Mouse (Mus musculus) liver, adult 2 months (tissue): Measurements from ENCODE around the gene Rgma. TPM values are rescaled to one million over a fixed set of nuclear protein-coding genes. Genes with fewer than 3 reads are reported as not detected.

Experiments
- DNase-seq: peaks from one replicate; pipeline ENCODE4 v3.0.0-alpha.2; 2011; ENCODE audit warnings: low read depth, low spot score; ENCODE audit errors: extremely low read depth
- H3K27ac ChIP-seq: fragments of 200-500 bp; replicated peaks from 2 replicates; pipeline ENCODE4 v1.5.1; 2012; ENCODE audit warnings: low read depth, mild to moderate bottlenecking, control low read depth, inconsistent platforms, low read length; ENCODE audit not compliant: insufficient read depth
- H3K27me3 ChIP-seq: fragments of 200-500 bp; 2 replicates; pipeline ENCODE4 v1.6.1; 2012; ENCODE audit warnings: mild to moderate bottlenecking, moderate library complexity, low read length, inconsistent platforms; ENCODE audit not compliant: control insufficient read depth, insufficient read depth
- H3K36me3 ChIP-seq: fragments of 200-500 bp; 2 replicates; pipeline ENCODE4 v1.6.1; 2012; ENCODE audit warnings: low read length, inconsistent platforms; ENCODE audit not compliant: control insufficient read depth, insufficient read depth
- H3K4me1 ChIP-seq: fragments of 200-500 bp; 2 replicates; pipeline ENCODE4 v1.6.1; 2011; ENCODE audit warnings: low read length; ENCODE audit not compliant: control insufficient read depth, insufficient read depth
- H3K4me3 ChIP-seq: fragments of 200-500 bp; 2 replicates; pipeline ENCODE4 v1.5.1; 2011; ENCODE audit warnings: low read depth, mild to moderate bottlenecking, control low read depth, low read length, moderate library complexity; ENCODE audit not compliant: insufficient read depth
- H3K79me2 ChIP-seq: fragments of 200-500 bp; 2 replicates; pipeline ENCODE4 v1.6.1; 2012; ENCODE audit warnings: inconsistent platforms, mild to moderate bottlenecking, low read length, moderate library complexity; ENCODE audit not compliant: control insufficient read depth, insufficient read depth
- H3K9ac ChIP-seq: fragments of 200-500 bp; 2 replicates; pipeline ENCODE4 v1.6.1; 2012; ENCODE audit warnings: low read depth, mild to moderate bottlenecking, control low read depth, inconsistent platforms, low read length
- CTCF ChIP-seq: fragments of 200-500 bp; IDR thresholded peaks from 2 replicates; pipeline ENCODE4 v1.5.1; 2011; ENCODE audit warnings: low read depth, low read length, control low read depth
- POLR2A ChIP-seq: fragments of 200-500 bp; IDR thresholded peaks from 2 replicates; pipeline ENCODE4 v1.6.1; 2011; ENCODE audit warnings: low read length, control low read depth; ENCODE audit not compliant: insufficient read depth; ENCODE audit errors: extremely low read depth
- WGBS: fragments of 180-500 bp; shearing (Covaris S2); methylation state at CpG from one replicate; pipeline ENCODE4 v1.1.7; 2018; 5-methylcytosine and 5-hydroxymethylcytosine counted together
- polyA plus RNA-seq: library from polyadenylated mRNA; depleted of rRNA; stranded (reverse); fragments of >200 nt; gene quantifications from 2 replicates; pipeline ENCODE4 v1.2.3, GENCODE M21; 2012
- total RNA-seq: library from RNA; depleted of rRNA; stranded (reverse); fragments of >200 nt; gene quantifications from 2 replicates; pipeline ENCODE4 v1.2.3, GENCODE M21; 2014

Gene Rgma
- total and polyA plus RNA-seq, 2 experiments = 0.18 to 0.28 TPM

DNA sequence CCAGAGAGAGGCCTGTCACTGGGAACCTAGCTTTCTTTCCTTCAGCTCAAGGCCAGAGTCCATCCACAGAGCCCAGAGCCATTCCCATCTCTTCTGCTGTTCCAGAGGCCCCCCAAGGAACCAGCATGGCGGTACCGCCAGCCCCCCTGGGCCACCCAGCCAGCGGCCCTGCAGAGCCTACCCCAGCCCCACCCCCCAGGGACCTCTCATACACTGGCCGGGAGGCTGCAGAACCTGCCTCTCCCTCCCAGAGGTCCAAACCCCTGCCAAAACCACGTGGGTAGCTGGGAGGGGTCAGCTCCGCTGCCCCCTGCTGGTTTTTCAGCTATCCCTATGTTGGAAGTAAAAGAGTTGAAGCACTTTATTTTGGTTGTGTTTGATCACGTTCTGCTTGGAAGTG lies 44.1 kb downstream of the Rgma start:
- Histone ChIP-seq H3K27ac (no peak overlapping the region), H3K36me3 (no peaks in the 10 kb centered on the region), H3K27me3 (no peaks in the 10 kb centered on the region), H3K9ac (no peak overlapping the region), H3K4me1 (no peaks in the 10 kb centered on the region), H3K79me2 (no peaks in the 10 kb centered on the region), H3K4me3 (no peak overlapping the region)
- TF ChIP-seq POLR2A (no peak), CTCF (peak; percentile 10; the same call in 1 of the 2 replicates)
- 59% methylated on average over 7 of the region's 7 CpGs for WGBS
- DNase-seq = no peak

DNA sequence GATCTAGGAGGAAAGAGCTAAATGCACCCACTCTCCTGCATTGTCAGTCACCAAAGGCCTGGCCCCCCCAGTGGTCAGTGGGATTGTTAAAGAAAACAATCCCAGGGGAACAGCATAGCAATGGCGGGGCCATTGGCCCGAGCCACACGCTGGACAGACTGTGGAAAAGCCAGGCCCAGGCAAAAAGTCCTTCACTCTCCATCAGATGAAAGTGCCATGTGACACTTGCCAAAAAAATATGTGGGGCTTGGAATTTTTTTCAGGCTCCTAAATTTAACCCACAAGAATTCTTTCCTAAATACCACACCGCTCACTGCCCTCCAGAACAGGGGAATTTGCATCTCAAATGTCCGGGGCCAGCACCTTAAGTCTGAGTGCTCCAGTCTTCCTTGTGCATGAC lies 45.5 kb downstream of the Rgma start:
- H3K36me3 ChIP-seq = no peaks in the 10 kb centered on the region
- 82% methylated on average over 5 of the region's 5 CpGs for WGBS
- H3K79me2 ChIP-seq = no peaks in the 10 kb centered on the region
- DNase-seq = no peak
- H3K4me1 ChIP-seq = peaks cover 3% of the 10 kb centered on the region; the same call in 1 of the 2 replicates
- H3K27ac ChIP-seq = no peak overlapping the region
- TF ChIP-seq CTCF (no peak), POLR2A (no peak)
- H3K4me3 ChIP-seq = no peak overlapping the region
- H3K9ac ChIP-seq = no peak overlapping the region
- no peaks in the 10 kb centered on the region for H3K27me3 ChIP-seq

DNA sequence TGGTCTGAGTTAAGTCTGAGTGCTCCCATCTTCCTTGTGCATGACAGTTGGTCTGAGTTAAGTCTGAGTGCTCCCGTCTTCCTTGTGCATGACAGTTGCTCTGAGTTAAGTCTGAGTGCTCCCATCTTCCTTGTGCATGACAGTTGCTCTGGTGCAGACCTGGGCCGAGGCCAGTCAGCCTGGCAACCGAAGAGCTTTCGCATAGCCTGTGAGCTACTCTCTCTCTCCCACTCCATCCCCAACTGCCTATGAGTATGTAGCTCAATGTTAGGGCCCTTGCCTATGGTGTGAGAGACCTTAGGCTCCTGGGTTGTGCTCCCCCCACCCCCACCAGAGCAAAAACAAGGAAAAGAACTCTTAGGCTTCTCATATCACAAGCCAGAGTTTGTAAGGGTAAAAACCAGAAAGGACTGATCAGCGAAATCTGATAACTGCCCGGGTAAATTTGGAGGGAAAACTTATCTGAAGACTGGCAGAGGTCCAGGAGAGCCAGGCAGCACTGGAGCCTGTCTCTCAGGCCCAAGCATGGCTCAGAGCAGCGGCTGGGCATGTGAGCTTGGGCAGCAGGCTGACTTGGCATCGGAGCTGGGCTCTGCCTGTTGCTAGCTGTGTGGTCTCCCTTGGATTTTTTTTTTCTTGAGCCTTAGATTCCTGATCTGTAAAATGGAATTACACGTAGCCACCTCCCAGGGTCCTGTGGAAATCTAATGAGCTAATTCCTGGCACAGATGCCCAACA lies 46.1 kb downstream of the Rgma start:
- TF ChIP-seq POLR2A (no peak), CTCF (no peak)
- H3K4me1 ChIP-seq = peaks cover 3% of the 10 kb centered on the region; the same call in 1 of the 2 replicates
- 75% methylated on average over 9 of the region's 9 CpGs for WGBS
- H3K27ac ChIP-seq = no peak overlapping the region
- no peaks in the 10 kb centered on the region for H3K27me3 ChIP-seq
- H3K36me3 ChIP-seq = no peaks in the 10 kb centered on the region
- DNase-seq = no peak
- no peaks in the 10 kb centered on the region for H3K79me2 ChIP-seq
- H3K9ac ChIP-seq = no peak overlapping the region
- H3K4me3 ChIP-seq = no peak overlapping the region

DNA sequence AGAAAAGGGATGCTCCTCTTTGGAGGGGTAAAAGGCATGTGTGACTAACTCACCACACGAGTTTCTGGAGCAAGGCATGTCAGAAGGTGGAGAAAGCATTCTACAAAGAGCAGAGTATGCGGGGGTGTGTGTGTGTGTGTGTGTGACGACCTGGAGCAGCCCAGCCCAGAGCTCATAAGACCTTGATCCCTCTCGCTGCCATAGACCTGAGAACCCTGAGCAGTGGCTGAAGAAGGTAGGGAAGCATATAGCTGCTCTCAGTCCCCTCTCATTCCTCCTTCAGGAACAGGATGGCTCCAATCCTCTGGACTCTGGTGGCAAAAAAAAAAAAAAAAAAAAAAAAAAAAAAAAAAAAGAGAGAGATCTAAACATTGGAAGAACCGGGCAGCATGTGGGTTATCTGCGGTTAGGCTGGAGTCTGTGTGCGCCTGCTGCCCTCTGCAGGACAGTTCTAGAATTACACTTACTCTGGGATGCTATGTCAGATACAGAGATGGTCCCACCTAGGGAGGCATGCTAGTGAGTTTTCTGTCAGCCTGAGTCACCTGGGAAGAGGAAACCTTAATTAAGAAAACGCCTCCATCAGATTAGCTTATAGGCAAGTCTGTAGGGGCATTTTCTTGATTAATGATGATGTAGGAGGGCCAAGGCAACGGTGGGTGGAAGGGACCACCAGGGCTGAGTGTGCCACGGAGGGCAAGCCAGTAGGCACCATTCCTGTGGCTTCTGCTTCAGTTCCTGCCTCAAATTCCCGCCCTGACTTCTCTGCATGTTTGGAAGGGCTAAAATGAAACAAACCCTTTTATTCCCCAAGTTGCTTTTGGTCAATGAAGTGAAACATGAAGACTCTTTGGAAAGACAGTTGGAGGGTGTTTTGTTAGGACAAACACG lies 47.2 kb downstream of the Rgma start:
- no peak overlapping the region for H3K9ac ChIP-seq
- H3K27me3 ChIP-seq = no peaks in the 10 kb centered on the region
- no peaks in the 10 kb centered on the region for H3K36me3 ChIP-seq
- H3K4me3 ChIP-seq = no peak overlapping the region
- TF ChIP-seq CTCF = peak; percentile 91
- no peak for TF ChIP-seq POLR2A
- no peak overlapping the region for H3K27ac ChIP-seq
- 31% methylated on average over 12 of the region's 12 CpGs for WGBS
- no peaks in the 10 kb centered on the region for H3K79me2 ChIP-seq
- DNase-seq = peak; percentile 33
- H3K4me1 ChIP-seq = peaks cover 3% of the 10 kb centered on the region; the same call in 1 of the 2 replicates

DNA sequence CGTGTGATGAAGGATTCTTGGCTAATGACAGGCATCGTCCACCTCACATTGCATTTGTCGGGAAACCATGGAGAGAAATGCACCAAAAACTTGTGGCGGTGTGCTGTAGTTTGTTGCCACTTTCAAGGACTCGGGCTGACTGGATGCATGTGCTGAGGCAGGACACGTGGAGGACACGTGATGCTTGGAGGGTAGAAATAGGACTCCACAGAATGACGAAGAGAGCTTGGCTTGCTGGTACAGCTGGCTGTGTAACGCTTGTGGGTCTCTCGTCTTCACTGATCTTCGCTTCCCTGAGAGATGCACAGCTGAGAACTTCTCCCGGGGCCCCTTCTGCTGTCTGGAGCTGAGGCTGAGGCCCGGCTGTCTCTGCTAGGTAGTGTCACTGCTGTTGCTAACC lies 47.9 kb downstream of the Rgma start:
- TF ChIP-seq CTCF (no peak), POLR2A (no peak)
- H3K9ac ChIP-seq = no peak overlapping the region
- no peak for DNase-seq

More for the DNA sequence above, 47.9 kb downstream of the Rgma start:
- 83% methylated on average over 13 of the region's 13 CpGs for WGBS
- Histone ChIP-seq H3K4me3 (no peak overlapping the region), H3K4me1 (peaks cover 3% of the 10 kb centered on the region; the same call in 1 of the 2 replicates), H3K27me3 (no peaks in the 10 kb centered on the region), H3K36me3 (peaks cover 2% of the 10 kb centered on the region; the same call in 1 of the 2 replicates), H3K79me2 (no peaks in the 10 kb centered on the region), H3K27ac (no peak overlapping the region)
